Mouse (Mus musculus): ENCODE measurements around the gene Esp8. TPM values are rescaled to one million over a fixed set of nuclear protein-coding genes. Genes with fewer than 3 reads are reported as not detected.
"Not testable (repeated sequence)": the region's sequence is repeated elsewhere in the genome, so short reads cannot be mapped to it uniquely, and the experiment has no call there.

Gene Esp8
- total RNA-seq (2014; rRNA removed; ENCODE audit: low replicate concordance) (not detected in 2 replicates), polyA plus RNA-seq (2015; fragmentation: Nextera tagmentation; extraction: Ambion mirVana) (not detected in 2 replicates)

DNA sequence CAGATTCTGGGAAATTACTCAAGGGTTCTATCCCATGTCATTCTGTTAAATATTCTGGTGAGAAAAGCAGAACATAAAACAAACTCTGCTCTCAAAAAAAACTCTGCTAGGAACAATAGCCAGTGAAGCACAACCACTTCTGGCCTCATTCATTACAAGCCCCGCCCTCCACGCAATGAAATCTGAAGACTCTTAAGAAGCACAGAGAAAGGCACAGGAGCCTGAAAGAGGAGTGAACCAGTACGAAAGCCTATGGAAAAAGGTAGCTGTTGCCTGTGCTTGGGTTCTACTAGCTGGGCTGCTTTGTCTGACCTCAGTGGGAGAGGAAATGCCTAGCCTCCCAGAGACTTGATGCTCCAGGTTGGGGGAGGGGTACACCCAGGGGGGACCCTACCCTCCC, at the start of gene Esp8:
Gene Esp8, plus strand, starts transcription at position 205 of the 400 bp plus-strand sequence.
- TF ChIP-seq EP300 (IDR thresholded peaks at IDR 0.05; ENCODE audit: low read depth): no peak
- no peak for TF ChIP-seq CTCF (IDR thresholded peaks at IDR 0.05; ENCODE audit: low read depth)
- Histone ChIP-seq H3K27ac (ENCODE audit: low read depth) (no peak within 1 kb of the TSS), H3K4me2 (ENCODE audit: low read depth, low read length) (no peak within 1 kb of the TSS), H3K9me3 (replicated peaks; ENCODE audit: control insufficient read depth, low read length) (no peaks in the 10 kb centered on the region), H3K9ac (replicated peaks; ENCODE audit: low read depth, low read length) (no peak within 1 kb of the TSS), H3K4me3 (ENCODE audit: low read depth, low read length) (no peak within 1 kb of the TSS), H3K4me1 (ENCODE audit: control insufficient read depth, insufficient read depth) (no peaks in the 10 kb centered on the region), H3K36me3 (replicated peaks; ENCODE audit: control insufficient read depth, insufficient read depth, low read length) (no peaks in the 10 kb centered on the region), H3K27me3 (ENCODE audit: control insufficient read depth, insufficient read depth, low read length) (no peaks in the 10 kb centered on the region)
- DNase-seq (ENCODE audit: low spot score): no peak
- WGBS: 48% methylated on average over 3 of the region's 3 CpGs
- ATAC-seq (ENCODE audit: insufficient read depth, low read depth): no peak

DNA sequence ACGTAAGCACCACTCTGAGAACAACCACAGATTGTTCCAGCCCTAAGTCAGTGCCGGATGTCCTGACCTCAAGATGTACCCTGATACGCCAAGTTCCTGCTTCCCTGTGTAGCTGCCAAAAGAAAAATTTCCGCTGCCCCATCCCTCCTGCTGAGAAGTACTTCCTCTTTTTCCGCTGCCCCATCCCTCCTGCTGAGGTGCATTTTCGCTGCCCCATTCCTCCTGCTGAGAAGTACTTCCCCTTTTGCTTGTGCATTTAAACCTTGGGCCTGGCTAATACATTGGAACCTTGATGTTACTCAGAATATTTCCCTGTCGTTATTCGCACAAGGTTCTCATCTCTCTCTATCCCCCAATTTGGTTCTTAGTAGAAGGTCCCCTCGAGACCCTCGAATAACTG, 36.3 kb upstream of the Esp8 start:
- H3K4me3 ChIP-seq (ENCODE audit: low read depth, low read length); ATAC-seq (ENCODE audit: insufficient read depth, low read depth); H3K27ac ChIP-seq (ENCODE audit: low read depth); H3K4me1 ChIP-seq (ENCODE audit: control insufficient read depth, insufficient read depth); DNase-seq (ENCODE audit: low spot score); H3K36me3 ChIP-seq (replicated peaks; ENCODE audit: control insufficient read depth, insufficient read depth, low read length); H3K4me2 ChIP-seq (ENCODE audit: low read depth, low read length); H3K9ac ChIP-seq (replicated peaks; ENCODE audit: low read depth, low read length); H3K27me3 ChIP-seq (ENCODE audit: control insufficient read depth, insufficient read depth, low read length); H3K9me3 ChIP-seq (replicated peaks; ENCODE audit: control insufficient read depth, low read length): not testable (repeated sequence)
- whole genome bisulfite sequencing: 69% methylated on average over 10 of the region's 10 CpGs

DNA sequence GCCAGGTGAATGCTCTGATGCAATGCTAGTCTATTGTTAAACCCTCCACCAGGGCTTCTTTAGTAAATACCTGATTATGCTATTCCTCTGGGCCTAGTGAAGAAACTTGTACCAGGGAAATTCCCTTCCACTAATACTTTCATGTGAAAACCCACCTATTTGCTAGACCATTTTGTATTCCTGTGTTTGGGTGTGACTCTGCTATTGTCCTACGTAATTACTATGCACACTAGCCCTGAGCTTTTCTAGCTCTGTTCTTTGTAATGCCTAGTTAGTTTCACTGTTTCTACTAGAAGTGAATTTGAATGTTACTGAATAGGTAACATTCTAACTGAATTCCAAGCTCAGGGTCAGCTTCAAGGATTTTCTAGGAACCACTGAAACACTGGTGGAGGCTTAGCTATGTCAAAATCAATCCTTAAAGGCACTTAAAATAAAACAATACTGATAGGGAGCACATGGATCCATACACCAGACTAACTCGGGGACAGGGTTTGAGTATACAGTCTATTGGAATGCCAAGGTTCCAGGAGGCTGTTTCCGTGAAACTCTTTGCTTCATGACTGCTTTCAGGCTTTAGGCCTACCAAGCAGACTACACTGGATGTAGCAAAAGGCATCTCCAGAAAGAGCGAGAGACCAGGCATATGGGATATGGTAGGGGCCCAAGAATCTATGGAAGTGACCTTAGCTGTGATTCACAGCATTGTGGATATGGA, 24.2 kb upstream of the Esp8 start:
- not testable (repeated sequence) for ATAC-seq (ENCODE audit: insufficient read depth, low read depth)

DNA sequence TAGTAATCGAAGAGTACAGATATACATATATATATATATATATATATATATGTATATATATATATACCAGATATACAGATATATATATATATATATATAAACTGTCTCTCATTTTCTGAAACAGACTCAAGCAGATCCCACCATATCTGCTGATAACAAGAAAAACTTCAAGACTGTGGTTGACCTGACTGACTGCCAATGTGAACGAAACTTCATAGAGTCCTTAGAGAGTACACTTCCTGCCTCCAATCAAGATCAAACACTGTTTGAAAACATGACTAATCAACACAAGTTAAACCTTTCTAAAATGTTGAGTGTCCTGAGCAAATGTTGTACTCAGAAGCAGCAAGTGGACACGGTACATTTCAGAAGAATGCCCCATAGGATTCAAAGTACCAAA, 10.0 kb downstream of the Esp8 start:
- Histone ChIP-seq H3K27me3 (ENCODE audit: control insufficient read depth, insufficient read depth, low read length) (no peaks in the 10 kb centered on the region), H3K4me1 (ENCODE audit: control insufficient read depth, insufficient read depth) (no peaks in the 10 kb centered on the region), H3K36me3 (replicated peaks; ENCODE audit: control insufficient read depth, insufficient read depth, low read length) (no peaks in the 10 kb centered on the region), H3K4me2 (ENCODE audit: low read depth, low read length) (no peak overlapping the region), H3K9ac (replicated peaks; ENCODE audit: low read depth, low read length) (no peak overlapping the region), H3K27ac (ENCODE audit: low read depth) (no peak overlapping the region), H3K9me3 (replicated peaks; ENCODE audit: control insufficient read depth, low read length) (no peaks in the 10 kb centered on the region), H3K4me3 (ENCODE audit: low read depth, low read length) (no peak overlapping the region)
- WGBS: 64% methylated on average over 3 of the region's 3 CpGs
- no peak for DNase-seq (ENCODE audit: low spot score)
- no peak for ATAC-seq (ENCODE audit: insufficient read depth, low read depth)
- TF ChIP-seq CTCF (IDR thresholded peaks at IDR 0.05; ENCODE audit: low read depth) (no peak), EP300 (IDR thresholded peaks at IDR 0.05; ENCODE audit: low read depth) (no peak)

More for the DNA sequence above, 24.2 kb upstream of the Esp8 start:
- not testable (repeated sequence) for H3K4me3 ChIP-seq (ENCODE audit: low read depth, low read length); H3K9me3 ChIP-seq (replicated peaks; ENCODE audit: control insufficient read depth, low read length); H3K27me3 ChIP-seq (ENCODE audit: control insufficient read depth, insufficient read depth, low read length); DNase-seq (ENCODE audit: low spot score); H3K4me1 ChIP-seq (ENCODE audit: control insufficient read depth, insufficient read depth); H3K4me2 ChIP-seq (ENCODE audit: low read depth, low read length); H3K9ac ChIP-seq (replicated peaks; ENCODE audit: low read depth, low read length); H3K36me3 ChIP-seq (replicated peaks; ENCODE audit: control insufficient read depth, insufficient read depth, low read length); H3K27ac ChIP-seq (ENCODE audit: low read depth)
- 66% methylated on average over 4 of the region's 4 CpGs for WGBS

DNA sequence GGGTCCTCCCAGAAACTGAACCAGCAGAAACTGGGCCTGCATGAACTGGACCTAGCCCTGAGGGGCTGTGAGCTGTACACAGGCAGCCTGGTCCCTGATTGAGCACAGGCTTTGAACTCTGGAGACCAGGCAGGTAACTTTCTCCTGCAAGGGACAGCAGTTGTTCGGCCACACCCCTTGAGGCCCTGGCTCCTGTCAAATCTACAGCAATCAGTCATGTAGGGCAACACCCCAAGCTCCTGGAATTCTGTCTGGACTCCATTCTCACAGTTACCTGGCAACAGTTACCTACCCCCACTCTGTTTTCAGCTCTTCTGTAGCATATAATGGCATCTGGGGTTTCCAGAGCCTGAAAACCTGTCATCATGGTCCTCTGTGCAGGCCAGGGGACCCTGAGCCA, 11.3 kb downstream of the Esp8 start:
- no peak overlapping the region for H3K27ac ChIP-seq (ENCODE audit: low read depth)
- no peaks in the 10 kb centered on the region for H3K4me1 ChIP-seq (ENCODE audit: control insufficient read depth, insufficient read depth)
- no peak overlapping the region for H3K4me3 ChIP-seq (ENCODE audit: low read depth, low read length)
- WGBS: 50% methylated on average over 1 of the region's 1 CpGs
- no peaks in the 10 kb centered on the region for H3K9me3 ChIP-seq (replicated peaks; ENCODE audit: control insufficient read depth, low read length)
- no peak overlapping the region for H3K9ac ChIP-seq (replicated peaks; ENCODE audit: low read depth, low read length)
- H3K36me3 ChIP-seq (replicated peaks; ENCODE audit: control insufficient read depth, insufficient read depth, low read length): no peaks in the 10 kb centered on the region
- ATAC-seq (ENCODE audit: insufficient read depth, low read depth) (no peak), DNase-seq (ENCODE audit: low spot score) (no peak)
- no peak for TF ChIP-seq EP300 (IDR thresholded peaks at IDR 0.05; ENCODE audit: low read depth)
- TF ChIP-seq CTCF (IDR thresholded peaks at IDR 0.05; ENCODE audit: low read depth): no peak
- no peaks in the 10 kb centered on the region for H3K27me3 ChIP-seq (ENCODE audit: control insufficient read depth, insufficient read depth, low read length)
- no peak overlapping the region for H3K4me2 ChIP-seq (ENCODE audit: low read depth, low read length)

DNA sequence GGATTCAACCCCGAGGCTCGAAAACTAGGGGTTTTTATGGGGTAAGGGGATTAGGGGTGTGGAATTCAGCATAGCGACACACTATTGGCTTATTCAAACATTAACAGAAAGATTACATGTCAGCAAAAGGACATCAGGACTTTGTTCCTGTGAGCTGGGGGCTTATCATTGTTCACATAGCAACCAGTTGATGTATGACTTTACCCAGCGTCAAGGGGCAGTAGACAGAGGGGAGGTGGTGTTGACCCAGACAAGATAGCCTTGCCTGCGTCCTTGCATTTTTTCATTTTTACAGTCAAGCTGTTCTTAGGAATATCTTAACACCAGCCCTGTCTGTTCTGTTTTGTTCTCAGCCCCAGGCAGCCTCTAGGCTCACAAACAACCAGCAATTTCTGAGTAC, 27.2 kb downstream of the Esp8 start:
- not testable (repeated sequence) for H3K9me3 ChIP-seq (replicated peaks; ENCODE audit: control insufficient read depth, low read length); ATAC-seq (ENCODE audit: insufficient read depth, low read depth); H3K36me3 ChIP-seq (replicated peaks; ENCODE audit: control insufficient read depth, insufficient read depth, low read length); H3K27ac ChIP-seq (ENCODE audit: low read depth); DNase-seq (ENCODE audit: low spot score); H3K9ac ChIP-seq (replicated peaks; ENCODE audit: low read depth, low read length); H3K27me3 ChIP-seq (ENCODE audit: control insufficient read depth, insufficient read depth, low read length); H3K4me3 ChIP-seq (ENCODE audit: low read depth, low read length); H3K4me2 ChIP-seq (ENCODE audit: low read depth, low read length); H3K4me1 ChIP-seq (ENCODE audit: control insufficient read depth, insufficient read depth)
- WGBS: 40% methylated on average over 5 of the region's 5 CpGs

Data from heart, postnatal 0 days (tissue).